Mouse (Mus musculus): ENCODE results near the gene Rab3c.

- no peak for TF ChIP-seq POLR2A (IDR thresholded peaks at IDR 0.05; ENCODE audit: low read depth, low read length)
- no peak for TF ChIP-seq CTCF (IDR thresholded peaks at IDR 0.05; ENCODE audit: extremely low read depth, insufficient read length, insufficient replicate concordance, low read depth, low read length)
These were observed 153.1 kb downstream of the Rab3c start for GRCm38 (mm10) chr13:110127613-110128258.
